Mouse (Mus musculus) forebrain, embryonic 13.5 days (tissue): ENCODE measurements at regions not wholly inside any gene's neighbourhood (a gene's known extent, or its start where the extent isn't known, plus 50 kb on each side); places are given as distances from the start of the nearest gene placed in this dataset.

Experiments used
- ATAC-seq: fragments of 200-750 bp; cut with Nextera tagmentation; 2 replicates; pipeline ENCODE4 v1.8.0; 2017
- H3K27ac ChIP-seq: fragments of 300-500 bp; sonication (generic); 2 replicates; pipeline ENCODE4 v1.5.1; 2015; ENCODE audit warnings: inconsistent platforms, mild to moderate bottlenecking, moderate library complexity
- H3K27me3 ChIP-seq: fragments of 300-500 bp; sonication (generic); 2 replicates; pipeline ENCODE4 v1.6.1; 2015; ENCODE audit warnings: mild to moderate bottlenecking, inconsistent platforms
- H3K36me3 ChIP-seq: fragments of 300-500 bp; sonication (generic); 2 replicates; pipeline ENCODE4 v1.6.1; 2015; ENCODE audit warnings: mild to moderate bottlenecking, inconsistent platforms; ENCODE audit not compliant: poor library complexity, severe bottlenecking
- H3K4me1 ChIP-seq: fragments of 300-500 bp; sonication (generic); 2 replicates; pipeline ENCODE4 v1.6.1; 2015; ENCODE audit warnings: inconsistent platforms
- H3K4me2 ChIP-seq: fragments of 300-500 bp; sonication (generic); 2 replicates; pipeline ENCODE4 v1.6.1; 2015; ENCODE audit warnings: inconsistent platforms, mild to moderate bottlenecking, moderate library complexity
- H3K4me3 ChIP-seq: fragments of 300-500 bp; sonication (generic); 2 replicates; pipeline ENCODE4 v1.5.1; 2015; ENCODE audit warnings: mild to moderate bottlenecking, inconsistent platforms
- H3K9ac ChIP-seq: fragments of 300-500 bp; sonication (generic); 2 replicates; pipeline ENCODE4 v1.6.1; 2015; ENCODE audit warnings: mild to moderate bottlenecking, inconsistent platforms
- H3K9me3 ChIP-seq: fragments of 300-500 bp; sonication (generic); replicated peaks from 2 replicates; pipeline ENCODE4 v1.6.1; 2016; ENCODE audit warnings: inconsistent platforms
- WGBS: fragments of 180-500 bp; shearing (Covaris S2); methylation state at CpG from one replicate; pipeline ENCODE4 v1.1.7; 2015; 5-methylcytosine and 5-hydroxymethylcytosine counted together

DNA sequence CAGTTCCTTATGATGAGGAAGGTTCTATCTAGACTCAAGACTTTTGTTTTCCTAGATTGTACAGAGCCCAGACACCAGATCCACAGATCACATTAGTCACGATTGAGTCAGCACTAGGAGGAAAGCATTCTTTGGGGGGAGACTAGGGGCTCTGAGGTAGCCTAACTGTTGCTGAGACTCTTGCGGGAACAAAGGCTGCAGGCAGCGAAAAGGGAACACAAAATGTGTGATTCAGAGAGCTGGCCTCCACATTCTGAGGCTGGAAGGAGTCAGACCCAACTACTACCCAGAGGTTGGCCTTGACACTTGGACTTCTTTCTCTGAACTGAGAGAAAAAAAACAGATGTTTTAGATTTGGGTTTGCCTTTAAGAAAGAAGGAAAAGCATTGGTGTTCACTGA, 66.5 kb upstream of the Tspan2 start:
- no peaks in the 10 kb centered on the region for H3K36me3 ChIP-seq
- no peak overlapping the region for H3K4me2 ChIP-seq
- 82% methylated on average over 3 of the region's 3 CpGs for WGBS
- H3K4me3 ChIP-seq, result no peak overlapping the region
- H3K27me3 ChIP-seq, result no peaks in the 10 kb centered on the region
- H3K9ac ChIP-seq, result no peak overlapping the region
- no peak overlapping the region for H3K27ac ChIP-seq
- no peaks in the 10 kb centered on the region for H3K9me3 ChIP-seq
- H3K4me1 ChIP-seq, result no peaks in the 10 kb centered on the region
- no peak for ATAC-seq

GRCm38 (mm10) chr3:102668556-102668955, 65.8 kb upstream of the Tspan2 start:
- Histone ChIP-seq H3K9me3 (no peaks in the 10 kb centered on the region), H3K9ac (no peak overlapping the region), H3K4me1 (no peaks in the 10 kb centered on the region), H3K4me3 (no peak overlapping the region), H3K4me2 (no peak overlapping the region), H3K27ac (no peak overlapping the region), H3K27me3 (no peaks in the 10 kb centered on the region), H3K36me3 (no peaks in the 10 kb centered on the region)
- ATAC-seq, result no peak
- 87% methylated on average over 3 of the region's 3 CpGs for WGBS

GRCm38 (mm10) chr3:102669951-102670350, 64.4 kb upstream of the Tspan2 start:
- WGBS, result 91% methylated on average over 2 of the region's 2 CpGs
- Histone ChIP-seq H3K4me2 (no peak overlapping the region), H3K4me3 (no peak overlapping the region), H3K27ac (no peak overlapping the region), H3K27me3 (no peaks in the 10 kb centered on the region), H3K9ac (no peak overlapping the region), H3K9me3 (no peaks in the 10 kb centered on the region), H3K36me3 (no peaks in the 10 kb centered on the region), H3K4me1 (no peaks in the 10 kb centered on the region)
- no peak for ATAC-seq

- Histone ChIP-seq H3K4me3 (no peak overlapping the region), H3K27me3 (no peaks in the 10 kb centered on the region), H3K4me2 (no peak overlapping the region), H3K36me3 (no peaks in the 10 kb centered on the region), H3K4me1 (no peaks in the 10 kb centered on the region), H3K9me3 (no peaks in the 10 kb centered on the region), H3K9ac (no peak overlapping the region), H3K27ac (no peak overlapping the region)
- WGBS, result 83% methylated on average over 5 of the region's 5 CpGs
- no peak for ATAC-seq
Observed at GRCm38 (mm10) chr3:102670557-102670956, 63.8 kb upstream of the Tspan2 start.

GRCm38 (mm10) chr3:102670972-102671371, 63.4 kb upstream of the Tspan2 start:
- Histone ChIP-seq H3K4me1 (no peaks in the 10 kb centered on the region), H3K27me3 (no peaks in the 10 kb centered on the region), H3K36me3 (no peaks in the 10 kb centered on the region), H3K4me3 (no peak overlapping the region), H3K4me2 (no peak overlapping the region), H3K27ac (no peak overlapping the region), H3K9ac (no peak overlapping the region), H3K9me3 (no peaks in the 10 kb centered on the region)
- 89% methylated on average over 5 of the region's 5 CpGs for WGBS
- ATAC-seq, result no peak

GRCm38 (mm10) chr3:102673506-102673905, 60.8 kb upstream of the Tspan2 start:
- 83% methylated on average over 5 of the region's 5 CpGs for WGBS
- Histone ChIP-seq H3K4me2 (no peak overlapping the region), H3K27ac (no peak overlapping the region), H3K27me3 (no peaks in the 10 kb centered on the region), H3K4me3 (no peak overlapping the region), H3K9me3 (no peaks in the 10 kb centered on the region), H3K9ac (no peak overlapping the region), H3K36me3 (no peaks in the 10 kb centered on the region), H3K4me1 (no peaks in the 10 kb centered on the region)
- ATAC-seq, result no peak

DNA sequence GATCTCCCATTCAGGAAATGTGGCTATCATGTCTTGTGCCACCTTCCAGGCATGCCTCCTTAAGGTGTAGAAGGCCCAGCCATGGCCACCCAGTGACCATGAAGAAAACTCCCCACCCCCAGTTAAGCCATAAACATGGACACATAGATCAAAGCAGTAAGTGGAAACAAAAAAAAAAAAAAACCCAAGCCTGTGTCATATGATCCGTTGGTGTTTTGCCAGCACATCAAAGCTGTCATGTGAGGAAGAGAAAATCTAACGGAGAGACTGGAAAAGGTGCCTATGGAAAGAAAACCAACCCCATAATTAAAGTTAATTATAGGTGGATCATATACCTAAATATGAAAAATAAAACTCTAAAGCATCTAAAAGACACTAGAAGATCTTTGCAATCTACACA, 60.3 kb upstream of the Tspan2 start:
- WGBS, result 57% methylated on average over 2 of the region's 2 CpGs
- no peaks in the 10 kb centered on the region for H3K36me3 ChIP-seq
- ATAC-seq, result no peak

DNA sequence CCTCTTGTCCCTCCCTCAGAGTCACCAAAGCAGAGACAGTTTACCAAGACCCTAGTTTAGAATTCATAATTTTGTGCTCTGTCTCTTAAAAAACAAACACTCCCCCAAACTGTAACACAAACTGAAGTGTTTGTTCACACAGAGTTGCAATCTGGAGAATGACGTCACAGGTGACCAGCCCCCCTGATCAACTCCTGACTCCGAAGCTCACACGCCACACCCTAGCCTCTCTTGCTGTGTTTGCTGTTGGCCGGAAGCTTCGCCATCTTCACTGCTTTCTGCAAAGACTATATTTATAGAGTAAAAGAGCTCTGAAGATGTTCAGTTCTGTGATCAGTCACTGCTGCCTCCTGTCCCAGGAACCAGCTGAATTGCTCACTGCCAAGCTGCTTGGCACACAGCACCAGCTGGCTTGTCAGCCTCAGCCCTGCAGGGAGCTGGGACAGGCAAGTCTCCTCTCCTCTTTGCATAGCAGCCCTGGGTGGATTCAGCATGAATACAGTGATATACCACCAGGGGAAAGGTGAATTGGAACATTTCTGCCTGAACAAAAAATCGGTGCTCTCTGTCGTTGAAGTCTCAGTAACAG, 57.3 kb upstream of the Tspan2 start:
- Histone ChIP-seq H3K9ac (no peak overlapping the region), H3K9me3 (no peaks in the 10 kb centered on the region), H3K27ac (no peak overlapping the region), H3K27me3 (no peaks in the 10 kb centered on the region), H3K4me1 (no peaks in the 10 kb centered on the region), H3K36me3 (no peaks in the 10 kb centered on the region), H3K4me3 (no peak overlapping the region), H3K4me2 (no peak overlapping the region)
- 81% methylated on average over 7 of the region's 7 CpGs for WGBS
- peak; percentile 91; the same call in 1 of the 2 replicates for ATAC-seq

More for the DNA sequence above, 60.3 kb upstream of the Tspan2 start:
- Histone ChIP-seq H3K4me1 (no peaks in the 10 kb centered on the region), H3K9ac (no peak overlapping the region), H3K4me2 (no peak overlapping the region), H3K27ac (no peak overlapping the region), H3K27me3 (no peaks in the 10 kb centered on the region), H3K4me3 (no peak overlapping the region), H3K9me3 (no peaks in the 10 kb centered on the region)

GRCm38 (mm10) chr3:102678516-102678915, 55.8 kb upstream of the Tspan2 start:
- no peak overlapping the region for H3K9ac ChIP-seq
- ATAC-seq, result no peak
- WGBS, result 93% methylated on average over 1 of the region's 1 CpGs

GRCm38 (mm10) chr3:102682424-102682823, 51.9 kb upstream of the Tspan2 start:
- Histone ChIP-seq H3K27me3 (no peaks in the 10 kb centered on the region), H3K4me1 (no peaks in the 10 kb centered on the region), H3K9ac (no peak overlapping the region), H3K4me3 (no peak overlapping the region), H3K4me2 (no peak overlapping the region), H3K36me3 (no peaks in the 10 kb centered on the region), H3K27ac (no peak overlapping the region), H3K9me3 (no peaks in the 10 kb centered on the region)
- WGBS, result 89% methylated on average over 8 of the region's 8 CpGs
- no peak for ATAC-seq

More at GRCm38 (mm10) chr3:102678516-102678915, 55.8 kb upstream of the Tspan2 start:
- H3K27me3 ChIP-seq, result no peaks in the 10 kb centered on the region
- no peak overlapping the region for H3K27ac ChIP-seq
- H3K9me3 ChIP-seq, result no peaks in the 10 kb centered on the region
- no peaks in the 10 kb centered on the region for H3K36me3 ChIP-seq
- no peak overlapping the region for H3K4me2 ChIP-seq
- no peaks in the 10 kb centered on the region for H3K4me1 ChIP-seq
- no peak overlapping the region for H3K4me3 ChIP-seq

- Histone ChIP-seq H3K4me2 (no peak overlapping the region), H3K27me3 (no peaks in the 10 kb centered on the region), H3K27ac (no peak overlapping the region), H3K4me1 (no peaks in the 10 kb centered on the region), H3K9me3 (no peaks in the 10 kb centered on the region), H3K4me3 (no peak overlapping the region), H3K36me3 (no peaks in the 10 kb centered on the region), H3K9ac (no peak overlapping the region)
- ATAC-seq, result no peak
- 91% methylated on average over 10 of the region's 10 CpGs for WGBS
Observed at GRCm38 (mm10) chr3:102683541-102683940, 50.8 kb upstream of the Tspan2 start.
